Mouse (Mus musculus) B cell, adult (primary cell): Measurements from ENCODE around the gene Olfr1162. TPM values are rescaled to one million over a fixed set of nuclear protein-coding genes. Genes with fewer than 3 reads are reported as not detected.

Source experiments
- total RNA-seq: library from RNA; stranded (reverse); gene quantifications from 4 replicates; pipeline ENCODE4 v1.2.4, GENCODE M21; 2023; ENCODE audit not compliant: inconsistent age

Olfr1162 gene
- not detected in 4 replicates for total RNA-seq

DNA sequence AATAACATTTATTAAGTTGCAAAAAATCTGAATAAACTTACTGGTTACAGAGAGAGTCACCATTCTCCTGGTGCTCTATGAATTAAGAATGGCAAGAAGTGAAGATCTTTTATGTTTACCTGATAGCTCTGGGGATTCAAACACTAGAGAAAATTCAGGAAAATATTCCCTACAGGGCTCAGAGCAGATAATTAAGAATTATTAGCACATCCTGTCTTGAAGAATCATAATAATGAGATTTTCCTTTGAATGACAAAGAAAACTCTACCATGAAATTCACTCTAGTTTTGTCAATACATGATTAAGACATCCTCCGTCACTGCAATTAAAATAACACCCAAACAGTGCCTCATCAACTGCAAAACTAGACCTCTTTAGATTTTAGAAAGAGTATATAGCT lies at the start of gene Olfr1162:
Gene Olfr1162 (minus strand): TSS at position 101 of the 400 bp plus-strand sequence.

DNA sequence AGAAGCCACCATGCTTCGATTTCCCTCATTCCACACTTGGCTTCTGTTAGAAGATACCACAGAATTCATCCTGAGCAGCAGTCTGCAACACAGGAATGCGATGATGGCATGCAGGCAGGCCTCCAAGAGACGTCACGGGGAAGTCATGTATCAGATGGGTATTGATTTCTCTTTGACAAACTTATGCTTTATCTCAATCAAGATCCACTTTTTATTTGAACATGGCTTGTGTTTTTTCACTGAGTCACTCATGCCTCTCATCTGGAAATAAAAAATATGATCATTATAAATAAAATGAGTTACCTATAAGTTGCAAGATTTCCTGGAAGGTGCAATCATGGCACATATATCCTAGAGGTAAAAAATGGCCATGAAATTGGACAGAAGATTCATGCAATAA lies 42.9 kb upstream of the Olfr1162 start, which contains the start of gene Olfr1164:
Gene Olfr1164 (minus strand): TSS at position 101 of the 400 bp plus-strand sequence.

GRCm38 (mm10) chr2:88071730-88072129 lies 20.8 kb upstream of the Olfr1162 start, which contains the start of gene Olfr1163:
Gene Olfr1163 (minus strand): TSS chr2:88071830.

DNA sequence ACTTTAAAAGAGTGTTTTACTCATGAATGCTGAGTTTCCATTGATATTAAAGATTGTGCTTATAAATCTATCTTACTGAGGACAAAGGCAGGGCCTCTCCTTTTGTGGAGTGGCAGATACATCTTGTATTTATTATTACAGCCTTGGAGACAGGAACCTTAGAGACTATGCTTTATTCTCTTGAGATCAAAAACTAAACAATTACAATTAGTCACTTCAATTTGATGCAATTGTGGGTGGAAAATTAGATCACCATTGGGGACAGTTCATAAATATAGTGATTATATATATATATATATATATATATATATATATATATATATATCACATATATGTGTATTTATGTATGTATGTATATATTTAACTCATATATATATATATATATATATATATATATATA lies 13.3 kb downstream of the Olfr1162 start, which contains the start of gene Olfr73:
Gene Olfr73 (minus strand): TSS at position 101 of the 400 bp plus-strand sequence.

GRCm38 (mm10) chr2:88022474-88022873 lies 28.5 kb downstream of the Olfr1162 start, which contains the start of gene Olfr1161:
Gene Olfr1161 (plus strand): TSS chr2:88022774.

DNA sequence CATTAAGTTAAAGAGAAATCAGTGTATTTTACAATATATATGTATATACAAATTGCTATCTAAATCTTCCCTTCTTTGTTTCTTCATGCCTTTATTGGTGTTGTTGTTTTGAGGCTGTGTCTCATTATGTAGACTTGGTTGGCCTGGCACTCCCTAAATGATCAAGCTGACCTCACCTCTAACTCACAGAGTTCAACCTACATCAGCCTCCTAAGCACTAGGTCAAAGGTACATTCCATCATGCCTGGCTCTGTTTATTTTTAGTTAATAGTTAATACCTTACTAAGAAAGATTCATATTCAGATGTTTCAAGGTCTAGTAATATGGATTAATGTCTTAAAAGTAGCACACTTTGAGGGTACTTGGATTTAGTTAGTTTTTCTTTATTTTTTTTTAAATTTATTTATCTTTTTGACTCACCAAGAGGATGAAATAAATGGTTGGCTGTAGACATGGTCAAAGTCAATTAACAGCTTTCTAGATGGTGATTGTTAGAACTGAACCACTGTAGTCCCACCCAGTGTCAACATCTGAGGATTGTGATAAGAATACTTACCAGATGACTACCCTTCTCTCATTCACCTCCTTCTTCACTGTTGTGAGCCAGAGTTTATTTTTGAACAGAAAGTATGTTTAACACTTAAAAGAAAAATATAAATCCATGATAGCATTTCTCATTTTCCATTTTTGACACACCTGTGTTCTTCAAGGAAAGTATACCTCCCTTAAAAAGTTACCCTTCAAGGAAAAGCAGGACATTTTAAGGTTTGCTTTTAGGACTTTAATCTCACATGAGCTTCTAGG lies 43.2 kb downstream of the Olfr1162 start, which contains the start of gene Olfr1160:
Gene Olfr1160 (minus strand): TSS at position 754 of the 804 bp plus-strand sequence.

Other genes with a start within 250 kb of the Olfr1162 start
- gene Olfr1145, start 241.3 kb downstream of the Olfr1162 start, total RNA-seq = not detected in 4 replicates
- not detected in 4 replicates for gene Olfr1148, start 220.6 kb downstream of the Olfr1162 start, total RNA-seq
- gene Olfr1150-ps1, start 207.1 kb downstream of the Olfr1162 start, total RNA-seq = not detected in 4 replicates
- gene Olfr1151, start 195.3 kb downstream of the Olfr1162 start, total RNA-seq = not detected in 4 replicates
- not detected in 4 replicates for gene Olfr1152, start 184.6 kb downstream of the Olfr1162 start, total RNA-seq
- gene Olfr1153, start 156.2 kb downstream of the Olfr1162 start, total RNA-seq = not detected in 4 replicates
- not detected in 4 replicates for gene Olfr1154, start 146.0 kb downstream of the Olfr1162 start, total RNA-seq
- not detected in 4 replicates for gene Olfr1155, start 106.0 kb downstream of the Olfr1162 start, total RNA-seq
- not detected in 4 replicates for gene Olfr1156, start 98.0 kb downstream of the Olfr1162 start, total RNA-seq
- not detected in 4 replicates for gene Olfr1157, start 82.8 kb downstream of the Olfr1162 start, total RNA-seq
- gene Olfr74, start 76.5 kb downstream of the Olfr1162 start, total RNA-seq = not detected in 4 replicates
- not detected in 4 replicates for gene Olfr1158, start 61.0 kb downstream of the Olfr1162 start, total RNA-seq
- gene Olfr1160, start 42.9 kb downstream of the Olfr1162 start, total RNA-seq = not detected in 4 replicates
- gene Olfr1161, start 28.4 kb downstream of the Olfr1162 start, total RNA-seq = not detected in 4 replicates
- not detected in 4 replicates for gene Olfr73, start 13.4 kb downstream of the Olfr1162 start, total RNA-seq
- not detected in 4 replicates for gene Olfr1163, start 20.7 kb upstream of the Olfr1162 start, total RNA-seq
- gene Olfr1164, start 42.8 kb upstream of the Olfr1162 start, total RNA-seq = not detected in 4 replicates
- not detected in 4 replicates for gene Olfr1166, start 77.1 kb upstream of the Olfr1162 start, total RNA-seq
- gene Olfr1167, start 104.1 kb upstream of the Olfr1162 start, total RNA-seq = not detected in 4 replicates
- not detected in 4 replicates for gene Olfr1168, start 130.8 kb upstream of the Olfr1162 start, total RNA-seq
- gene Olfr1170, start 177.2 kb upstream of the Olfr1162 start, total RNA-seq = not detected in 4 replicates
- not detected in 4 replicates for gene Olfr1173, start 228.7 kb upstream of the Olfr1162 start, total RNA-seq